Mouse (Mus musculus): ENCODE data around the gene Whamm. TPM values are rescaled to one million over a fixed set of nuclear protein-coding genes. Genes with fewer than 3 reads are reported as not detected.

Gene Whamm
- polyA plus RNA-seq, 1 experiment from 2014 or later, result 5.0 TPM

DNA sequence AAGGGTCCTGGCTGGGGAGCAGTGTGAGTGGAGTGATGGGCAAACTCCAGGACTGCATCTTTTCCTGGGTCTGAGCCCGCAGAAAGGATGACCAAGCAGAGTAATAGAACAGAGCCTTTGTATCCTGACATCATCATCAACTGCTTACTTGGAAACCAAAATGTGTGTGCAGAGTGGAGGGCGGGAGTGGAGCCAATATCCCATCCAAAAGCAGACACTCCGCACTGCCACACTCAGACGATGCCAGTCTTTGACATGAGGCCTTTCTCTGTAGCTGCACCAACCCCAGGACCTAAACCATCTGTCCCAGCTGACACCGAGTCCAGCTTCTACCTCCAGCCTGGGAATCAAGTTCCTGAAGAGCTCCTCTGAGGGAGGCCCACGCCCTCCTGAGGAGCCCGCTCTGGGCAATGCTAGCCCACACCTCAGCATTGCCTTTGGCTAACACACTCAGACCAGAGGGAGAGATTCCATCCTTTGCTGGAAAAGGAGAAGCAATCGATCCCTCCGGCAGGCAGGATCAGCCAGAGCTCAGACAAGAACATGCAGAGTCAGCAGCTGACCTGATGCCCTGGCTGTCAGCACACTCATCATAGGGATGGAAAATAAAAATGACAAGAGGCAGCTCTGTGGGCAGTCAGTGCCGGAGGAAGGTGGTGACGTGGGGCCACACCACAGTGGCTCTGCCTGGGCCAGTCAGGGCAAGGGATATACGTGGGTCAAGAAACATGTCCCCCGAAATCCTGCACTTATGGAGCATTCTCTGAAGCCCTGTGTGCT, 42.0 kb downstream of the Whamm start:
- 82% methylated on average over 13 of the region's 13 CpGs for WGBS
- Histone ChIP-seq H3K27me3 (ENCODE audit: control insufficient read depth, insufficient read depth, low read length) (no peaks in the 10 kb centered on the region), H3K9ac (replicated peaks; ENCODE audit: low read depth, low read length) (no peak overlapping the region), H3K27ac (ENCODE audit: low read length) (no peak overlapping the region), H3K4me3 (ENCODE audit: low read depth, low read length) (no peak overlapping the region), H3K4me1 (ENCODE audit: control insufficient read depth, insufficient read depth, low read length) (no peaks in the 10 kb centered on the region), H3K4me2 (replicated peaks; ENCODE audit: low read depth, low read length) (no peak overlapping the region), H3K36me3 (ENCODE audit: control insufficient read depth, insufficient read depth, low read length) (no peaks in the 10 kb centered on the region), H3K9me3 (ENCODE audit: control insufficient read depth, low read depth, low read length) (no peaks in the 10 kb centered on the region)
- ATAC-seq (ENCODE audit: insufficient number of reproducible peaks, insufficient read depth, low FRiP score, low read depth), result no peak

DNA sequence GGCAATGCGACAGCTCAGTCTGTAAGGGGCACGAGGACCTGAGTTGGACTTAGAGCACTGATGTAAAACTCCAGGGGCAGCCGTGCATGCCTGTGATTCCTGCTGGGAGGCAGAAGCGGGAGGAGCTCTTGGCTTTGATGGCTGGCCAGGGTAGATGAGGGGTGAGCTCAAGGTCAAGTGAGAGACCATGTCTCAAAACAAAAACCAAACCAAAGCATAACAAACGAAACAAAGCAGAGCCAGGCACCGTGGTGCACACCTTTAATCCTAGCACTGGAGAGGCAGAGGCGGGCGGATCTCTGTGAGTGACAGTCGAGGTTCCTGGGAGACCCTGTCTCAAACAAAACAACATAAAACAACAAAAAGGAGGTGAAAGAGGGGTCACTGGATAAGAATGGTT, 44.0 kb downstream of the Whamm start:
- no peak overlapping the region for H3K4me3 ChIP-seq (ENCODE audit: low read depth, low read length)
- no peaks in the 10 kb centered on the region for H3K27me3 ChIP-seq (ENCODE audit: control insufficient read depth, insufficient read depth, low read length)
- WGBS, result 81% methylated on average over 9 of the region's 9 CpGs
- no peaks in the 10 kb centered on the region for H3K4me1 ChIP-seq (ENCODE audit: control insufficient read depth, insufficient read depth, low read length)
- no peak overlapping the region for H3K4me2 ChIP-seq (replicated peaks; ENCODE audit: low read depth, low read length)
- ATAC-seq (ENCODE audit: insufficient number of reproducible peaks, insufficient read depth, low FRiP score, low read depth), result no peak
- H3K27ac ChIP-seq (ENCODE audit: low read length), result no peak overlapping the region
- H3K9ac ChIP-seq (replicated peaks; ENCODE audit: low read depth, low read length), result no peak overlapping the region
- no peaks in the 10 kb centered on the region for H3K36me3 ChIP-seq (ENCODE audit: control insufficient read depth, insufficient read depth, low read length)
- H3K9me3 ChIP-seq (ENCODE audit: control insufficient read depth, low read depth, low read length), result no peaks in the 10 kb centered on the region

DNA sequence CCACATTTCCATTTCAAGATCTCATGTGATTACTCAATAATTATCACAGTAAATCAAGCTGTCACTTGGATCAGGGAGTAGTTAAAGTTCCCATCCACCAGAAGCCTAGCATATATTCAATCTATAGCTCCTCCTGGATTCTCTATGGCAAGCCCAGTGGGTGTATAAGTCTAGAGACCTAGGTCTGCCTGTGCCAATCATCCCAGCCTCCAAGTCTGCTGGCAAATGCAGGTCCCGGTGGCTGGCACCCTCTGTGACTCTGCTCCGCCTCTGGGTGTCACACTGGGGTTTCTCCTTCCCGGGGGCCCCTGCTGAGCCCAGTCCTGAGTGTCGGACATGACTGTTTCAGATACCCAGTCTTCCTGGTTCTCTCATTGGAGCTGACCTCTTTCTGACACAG, 51.7 kb downstream of the Whamm start:
- Histone ChIP-seq H3K4me2 (replicated peaks; ENCODE audit: low read depth, low read length) (no peak overlapping the region), H3K36me3 (ENCODE audit: control insufficient read depth, insufficient read depth, low read length) (no peaks in the 10 kb centered on the region), H3K27me3 (ENCODE audit: control insufficient read depth, insufficient read depth, low read length) (no peaks in the 10 kb centered on the region), H3K9me3 (ENCODE audit: control insufficient read depth, low read depth, low read length) (peaks cover 4% of the 10 kb centered on the region; the same call in 1 of the 2 replicates), H3K27ac (ENCODE audit: low read length) (no peak overlapping the region), H3K9ac (replicated peaks; ENCODE audit: low read depth, low read length) (no peak overlapping the region), H3K4me3 (ENCODE audit: low read depth, low read length) (no peak overlapping the region), H3K4me1 (ENCODE audit: control insufficient read depth, insufficient read depth, low read length) (no peaks in the 10 kb centered on the region)
- ATAC-seq (ENCODE audit: insufficient number of reproducible peaks, insufficient read depth, low FRiP score, low read depth), result no peak
- whole genome bisulfite sequencing, result 84% methylated on average over 4 of the region's 4 CpGs

DNA sequence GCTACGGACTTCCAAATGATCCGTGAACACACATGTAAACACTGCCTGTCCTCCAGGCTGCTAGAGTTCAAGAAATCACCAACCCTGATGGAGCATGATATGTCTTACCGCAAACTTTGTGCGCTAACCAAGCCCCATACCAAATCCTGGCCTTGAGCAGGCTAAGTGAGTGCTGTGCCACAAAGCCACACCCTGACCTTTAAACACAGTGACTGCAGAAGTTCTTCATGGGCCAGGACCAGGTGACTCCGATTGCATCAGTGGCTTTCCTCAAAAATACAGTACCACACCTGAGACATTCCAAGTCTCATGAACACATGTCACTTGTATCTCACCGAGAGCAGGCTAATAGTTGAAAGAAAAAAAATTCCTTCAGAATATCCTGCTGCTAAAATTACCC, 52.7 kb downstream of the Whamm start:
- Histone ChIP-seq H3K9me3 (ENCODE audit: control insufficient read depth, low read depth, low read length) (peaks cover 4% of the 10 kb centered on the region; the same call in 1 of the 2 replicates), H3K27me3 (ENCODE audit: control insufficient read depth, insufficient read depth, low read length) (no peaks in the 10 kb centered on the region), H3K36me3 (ENCODE audit: control insufficient read depth, insufficient read depth, low read length) (no peaks in the 10 kb centered on the region), H3K4me3 (ENCODE audit: low read depth, low read length) (no peak overlapping the region), H3K27ac (ENCODE audit: low read length) (no peak overlapping the region), H3K4me1 (ENCODE audit: control insufficient read depth, insufficient read depth, low read length) (no peaks in the 10 kb centered on the region), H3K9ac (replicated peaks; ENCODE audit: low read depth, low read length) (no peak overlapping the region), H3K4me2 (replicated peaks; ENCODE audit: low read depth, low read length) (no peak overlapping the region)
- no peak for ATAC-seq (ENCODE audit: insufficient number of reproducible peaks, insufficient read depth, low FRiP score, low read depth)
- 76% methylated on average over 6 of the region's 6 CpGs for WGBS

DNA sequence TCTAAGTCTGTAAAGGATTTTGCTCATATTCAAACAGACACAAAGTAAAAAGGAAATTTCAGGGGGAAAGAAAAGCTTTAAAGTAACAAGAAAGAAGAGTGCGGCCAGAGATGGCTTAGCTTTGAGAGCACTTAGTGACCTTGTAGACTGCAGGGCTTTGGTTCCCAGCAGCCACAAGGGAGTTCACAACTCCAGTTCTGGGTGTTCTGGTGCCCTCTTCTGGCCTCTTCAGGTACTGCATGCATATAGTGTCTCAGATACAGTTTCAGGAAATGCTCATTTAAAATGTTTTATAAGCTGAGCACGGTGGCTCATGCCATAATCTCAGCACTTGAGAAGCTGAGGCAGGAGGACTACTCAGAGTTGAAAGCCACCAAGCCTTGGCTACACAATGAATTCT, 55.4 kb downstream of the Whamm start:
- Histone ChIP-seq H3K27me3 (ENCODE audit: control insufficient read depth, insufficient read depth, low read length) (no peaks in the 10 kb centered on the region), H3K36me3 (ENCODE audit: control insufficient read depth, insufficient read depth, low read length) (no peaks in the 10 kb centered on the region), H3K27ac (ENCODE audit: low read length) (no peak overlapping the region), H3K4me2 (replicated peaks; ENCODE audit: low read depth, low read length) (no peak overlapping the region), H3K4me1 (ENCODE audit: control insufficient read depth, insufficient read depth, low read length) (no peaks in the 10 kb centered on the region), H3K4me3 (ENCODE audit: low read depth, low read length) (no peak overlapping the region), H3K9me3 (ENCODE audit: control insufficient read depth, low read depth, low read length) (peaks cover 4% of the 10 kb centered on the region; the same call in 1 of the 2 replicates), H3K9ac (replicated peaks; ENCODE audit: low read depth, low read length) (no peak overlapping the region)
- WGBS, result 72% methylated on average over 2 of the region's 2 CpGs
- no peak for ATAC-seq (ENCODE audit: insufficient number of reproducible peaks, insufficient read depth, low FRiP score, low read depth)

DNA sequence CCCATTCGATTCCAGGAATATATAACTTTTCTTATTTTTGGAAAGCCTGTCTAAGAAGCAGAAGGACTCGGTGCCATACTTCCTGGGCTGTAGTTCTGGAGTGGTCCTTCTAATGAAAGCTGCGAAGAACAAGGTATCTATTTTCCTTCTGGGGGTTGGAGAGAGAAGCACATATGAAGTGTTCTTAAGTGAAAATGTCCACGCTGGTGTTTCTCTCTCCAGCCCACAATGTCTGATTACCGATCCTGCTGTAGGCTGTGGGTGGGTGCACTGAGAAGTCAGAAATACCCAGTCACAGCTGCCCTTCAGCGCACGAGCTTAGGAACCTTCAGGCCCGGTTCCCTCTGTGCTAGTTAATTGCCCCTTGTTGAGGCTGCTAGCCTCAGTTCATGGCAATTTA, 60.2 kb downstream of the Whamm start:
- ATAC-seq (ENCODE audit: insufficient number of reproducible peaks, insufficient read depth, low FRiP score, low read depth), result no peak
- 92% methylated on average over 8 of the region's 8 CpGs for WGBS
- no peaks in the 10 kb centered on the region for H3K4me1 ChIP-seq (ENCODE audit: control insufficient read depth, insufficient read depth, low read length)
- no peak overlapping the region for H3K4me2 ChIP-seq (replicated peaks; ENCODE audit: low read depth, low read length)
- H3K27ac ChIP-seq (ENCODE audit: low read length), result no peak overlapping the region
- no peaks in the 10 kb centered on the region for H3K27me3 ChIP-seq (ENCODE audit: control insufficient read depth, insufficient read depth, low read length)
- no peaks in the 10 kb centered on the region for H3K36me3 ChIP-seq (ENCODE audit: control insufficient read depth, insufficient read depth, low read length)
- H3K9ac ChIP-seq (replicated peaks; ENCODE audit: low read depth, low read length), result no peak overlapping the region
- peaks cover 2% of the 10 kb centered on the region; the same call in 1 of the 2 replicates for H3K9me3 ChIP-seq (ENCODE audit: control insufficient read depth, low read depth, low read length)
- no peak overlapping the region for H3K4me3 ChIP-seq (ENCODE audit: low read depth, low read length)

DNA sequence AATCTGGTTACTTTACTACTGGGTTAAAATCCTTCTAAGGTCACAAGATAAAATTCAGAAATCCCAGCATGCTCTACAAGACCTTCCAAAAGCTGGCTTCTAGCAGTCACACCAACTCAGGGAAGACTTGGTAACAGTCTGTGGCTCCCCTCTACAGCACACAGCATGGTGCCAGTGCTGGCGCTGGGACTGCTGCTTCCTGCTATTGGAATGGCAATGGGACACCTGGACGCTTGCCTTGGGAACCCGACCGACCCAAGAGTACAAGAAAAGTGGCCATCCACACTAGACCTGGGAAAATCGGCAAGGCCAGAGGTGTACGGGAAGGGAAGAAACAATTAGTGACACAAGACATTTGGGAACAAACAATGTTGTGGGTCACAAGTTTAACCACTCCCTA, 61.5 kb downstream of the Whamm start:
- no peak for ATAC-seq (ENCODE audit: insufficient number of reproducible peaks, insufficient read depth, low FRiP score, low read depth)
- Histone ChIP-seq H3K4me2 (replicated peaks; ENCODE audit: low read depth, low read length) (no peak overlapping the region), H3K27me3 (ENCODE audit: control insufficient read depth, insufficient read depth, low read length) (no peaks in the 10 kb centered on the region), H3K4me3 (ENCODE audit: low read depth, low read length) (no peak overlapping the region), H3K36me3 (ENCODE audit: control insufficient read depth, insufficient read depth, low read length) (no peaks in the 10 kb centered on the region), H3K4me1 (ENCODE audit: control insufficient read depth, insufficient read depth, low read length) (no peaks in the 10 kb centered on the region), H3K27ac (ENCODE audit: low read length) (no peak overlapping the region), H3K9ac (replicated peaks; ENCODE audit: low read depth, low read length) (no peak overlapping the region), H3K9me3 (ENCODE audit: control insufficient read depth, low read depth, low read length) (no peaks in the 10 kb centered on the region)
- WGBS, result 78% methylated on average over 6 of the region's 6 CpGs

DNA sequence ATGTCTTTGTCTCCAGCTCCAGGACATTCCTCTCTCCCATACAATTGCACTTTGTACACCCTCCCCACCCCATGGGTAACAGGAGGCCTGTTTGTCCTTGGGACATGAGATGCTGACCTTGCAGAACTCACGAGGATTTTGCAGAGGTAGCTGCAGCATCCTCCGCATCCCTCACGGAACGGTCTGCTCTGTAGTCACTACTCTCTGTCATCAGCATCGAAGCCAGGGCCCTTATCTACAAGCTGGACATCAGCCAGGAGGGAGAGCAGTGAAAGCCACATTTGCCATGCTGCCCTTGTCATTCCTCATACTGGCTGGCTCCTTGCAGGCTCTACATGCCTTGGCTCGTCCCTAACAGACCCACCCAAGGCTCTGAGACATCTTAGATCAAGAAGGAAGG, 70.0 kb downstream of the Whamm start:
- no peaks in the 10 kb centered on the region for H3K36me3 ChIP-seq (ENCODE audit: control insufficient read depth, insufficient read depth, low read length)
- H3K4me3 ChIP-seq (ENCODE audit: low read depth, low read length), result no peak overlapping the region
- no peaks in the 10 kb centered on the region for H3K4me1 ChIP-seq (ENCODE audit: control insufficient read depth, insufficient read depth, low read length)
- no peak overlapping the region for H3K27ac ChIP-seq (ENCODE audit: low read length)
- H3K9ac ChIP-seq (replicated peaks; ENCODE audit: low read depth, low read length), result no peak overlapping the region
- WGBS, result 78% methylated on average over 6 of the region's 6 CpGs
- no peak for ATAC-seq (ENCODE audit: insufficient number of reproducible peaks, insufficient read depth, low FRiP score, low read depth)
- H3K27me3 ChIP-seq (ENCODE audit: control insufficient read depth, insufficient read depth, low read length), result no peaks in the 10 kb centered on the region
- H3K4me2 ChIP-seq (replicated peaks; ENCODE audit: low read depth, low read length), result no peak overlapping the region
- H3K9me3 ChIP-seq (ENCODE audit: control insufficient read depth, low read depth, low read length), result no peaks in the 10 kb centered on the region
